Mouse (Mus musculus) midbrain, embryonic 16.5 days (tissue): ENCODE measurements around the gene H2-Eb2. TPM values are rescaled to one million over a fixed set of nuclear protein-coding genes. Genes with fewer than 3 reads are reported as not detected.
"Not testable (repeated sequence)": the region's sequence is repeated elsewhere in the genome, so short reads cannot be mapped to it uniquely, and the experiment has no call there.

ENCODE experiments used
- ATAC-seq: fragments of 200-750 bp; cut with Nextera tagmentation; 2 replicates; pipeline ENCODE4 v1.8.0; 2017; ENCODE audit warnings: moderate TSS enrichment
- H3K27ac ChIP-seq: fragments of 300-500 bp; sonication (generic); 2 replicates; pipeline ENCODE4 v1.5.1; 2014; ENCODE audit warnings: mild to moderate bottlenecking, low read length, mixed read lengths
- H3K27me3 ChIP-seq: fragments of 300-500 bp; sonication (generic); 2 replicates; pipeline ENCODE4 v1.6.1; 2014; ENCODE audit warnings: low read depth, low read length, mixed read lengths; ENCODE audit not compliant: control insufficient read depth, insufficient read depth
- H3K36me3 ChIP-seq: fragments of 300-500 bp; sonication (generic); 2 replicates; pipeline ENCODE4 v1.6.1; 2014; ENCODE audit warnings: mild to moderate bottlenecking, low read length, moderate library complexity, mixed read lengths; ENCODE audit not compliant: control insufficient read depth, insufficient read depth
- H3K4me1 ChIP-seq: fragments of 300-500 bp; sonication (generic); 2 replicates; pipeline ENCODE4 v1.6.1; 2014; ENCODE audit warnings: mild to moderate bottlenecking, low read length, mixed read lengths; ENCODE audit not compliant: control insufficient read depth, insufficient read depth
- H3K4me2 ChIP-seq: fragments of 300-500 bp; sonication (generic); 2 replicates; pipeline ENCODE4 v1.6.1; 2014; ENCODE audit warnings: mild to moderate bottlenecking, low read length, mixed read lengths
- H3K4me3 ChIP-seq: fragments of 300-500 bp; sonication (generic); 2 replicates; pipeline ENCODE4 v1.5.1; 2014; ENCODE audit warnings: low read depth, mild to moderate bottlenecking, low read length, moderate library complexity, mixed read lengths
- H3K9ac ChIP-seq: fragments of 300-500 bp; sonication (generic); 2 replicates; pipeline ENCODE4 v1.6.1; 2014; ENCODE audit warnings: low read depth, low read length, mixed read lengths
- H3K9me3 ChIP-seq: fragments of 300-500 bp; sonication (generic); replicated peaks from 2 replicates; pipeline ENCODE4 v1.6.1; 2014; ENCODE audit warnings: mild to moderate bottlenecking, low read length, mixed read lengths; ENCODE audit not compliant: control insufficient read depth, poor library complexity, severe bottlenecking
- WGBS: fragments of 180-500 bp; shearing (Covaris S2); extraction: QIAGEN DNeasy Blood & Tissue Kit; methylation state at CpG from one replicate; pipeline ENCODE4 v1.1.7; 2014; 5-methylcytosine and 5-hydroxymethylcytosine counted together
- polyA plus RNA-seq: library from polyadenylated mRNA; unstranded; fragments of >200 nt; fragmentation: Nextera tagmentation; extraction: Ambion mirVana; gene quantifications from 2 replicates; pipeline ENCODE4 v1.2.1, GENCODE M21; 2015

Gene H2-Eb2
- polyA plus RNA-seq, 1 experiment from 2014 or later, result 0.09 TPM

GRCm38 (mm10) chr17:34309683-34310385 is 15.6 kb upstream of the H2-Eb2 start:
- peak overlapping the region; percentile 77 for H3K4me2 ChIP-seq
- no peaks in the 10 kb centered on the region for H3K27me3 ChIP-seq
- H3K4me1 ChIP-seq, result 0 out of 2 replicates have a peak, but pooled peaks cover 3% of the 10 kb centered on the region
- H3K27ac ChIP-seq, result peak overlapping the region; percentile 81
- H3K36me3 ChIP-seq, result no peaks in the 10 kb centered on the region
- peak; percentile 90 for ATAC-seq
- 21% methylated on average over 38 of the region's 38 CpGs for WGBS
- peak overlapping the region; percentile 81 for H3K9ac ChIP-seq
- no peaks in the 10 kb centered on the region for H3K9me3 ChIP-seq
- H3K4me3 ChIP-seq, result peak overlapping the region; percentile 66

- WGBS, result 91% methylated on average over 3 of the region's 3 CpGs
- H3K27me3 ChIP-seq, H3K9ac ChIP-seq, ATAC-seq, H3K36me3 ChIP-seq, H3K4me2 ChIP-seq, H3K27ac ChIP-seq, H3K4me3 ChIP-seq, H3K4me1 ChIP-seq, H3K9me3 ChIP-seq: not testable (repeated sequence)
Observed at GRCm38 (mm10) chr17:34310526-34310925, 14.9 kb upstream of the H2-Eb2 start.

GRCm38 (mm10) chr17:34312185-34312584 is 13.3 kb upstream of the H2-Eb2 start:
- 77% methylated on average over 1 of the region's 1 CpGs for WGBS
- no peak for ATAC-seq
- Histone ChIP-seq H3K9ac (no peak overlapping the region), H3K27me3 (no peaks in the 10 kb centered on the region), H3K36me3 (no peaks in the 10 kb centered on the region), H3K4me1 (0 out of 2 replicates have a peak, but pooled peaks cover 3% of the 10 kb centered on the region), H3K4me3 (no peak overlapping the region), H3K4me2 (no peak overlapping the region), H3K9me3 (no peaks in the 10 kb centered on the region), H3K27ac (no peak overlapping the region)

GRCm38 (mm10) chr17:34313393-34313792 is 12.1 kb upstream of the H2-Eb2 start:
- no peak overlapping the region for H3K4me3 ChIP-seq
- no peaks in the 10 kb centered on the region for H3K9me3 ChIP-seq
- 0 out of 2 replicates have a peak, but pooled peaks cover 3% of the 10 kb centered on the region for H3K4me1 ChIP-seq
- H3K4me2 ChIP-seq, result no peak overlapping the region
- no peak for ATAC-seq
- no peaks in the 10 kb centered on the region for H3K27me3 ChIP-seq
- WGBS, result 36% methylated on average over 3 of the region's 3 CpGs
- no peaks in the 10 kb centered on the region for H3K36me3 ChIP-seq
- no peak overlapping the region for H3K9ac ChIP-seq
- no peak overlapping the region for H3K27ac ChIP-seq

GRCm38 (mm10) chr17:34314286-34314685 is 11.2 kb upstream of the H2-Eb2 start:
- Histone ChIP-seq H3K27ac (no peak overlapping the region), H3K9me3 (no peaks in the 10 kb centered on the region), H3K27me3 (no peaks in the 10 kb centered on the region), H3K9ac (no peak overlapping the region), H3K36me3 (no peaks in the 10 kb centered on the region), H3K4me3 (no peak overlapping the region), H3K4me2 (no peak overlapping the region), H3K4me1 (0 out of 2 replicates have a peak, but pooled peaks cover under 1% of the 10 kb centered on the region)
- 69% methylated on average over 9 of the region's 9 CpGs for WGBS
- no peak for ATAC-seq

DNA sequence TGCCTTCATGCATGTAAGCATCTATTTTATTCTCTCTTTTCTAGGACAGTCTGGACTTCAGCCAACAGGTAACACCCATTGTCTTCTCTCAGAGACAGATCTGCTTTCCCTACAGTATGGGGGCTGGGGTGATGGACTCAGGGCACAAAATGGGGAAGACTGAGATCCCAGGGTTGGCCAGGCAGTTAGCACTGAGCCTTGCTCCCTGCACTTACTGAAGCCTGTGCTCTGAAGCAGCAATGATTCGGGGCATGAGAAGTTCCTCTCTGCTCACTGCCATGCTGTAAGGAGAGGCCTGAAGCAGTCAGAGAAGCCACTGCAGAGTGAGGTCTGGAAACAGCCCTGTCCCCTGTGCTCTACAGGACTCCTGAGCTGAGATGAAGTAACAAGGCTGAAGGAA is 10.0 kb upstream of the H2-Eb2 start:
- Histone ChIP-seq H3K4me2 (no peak overlapping the region), H3K36me3 (no peaks in the 10 kb centered on the region), H3K27me3 (no peaks in the 10 kb centered on the region), H3K9ac (no peak overlapping the region), H3K4me3 (no peak overlapping the region), H3K9me3 (no peaks in the 10 kb centered on the region), H3K27ac (no peak overlapping the region), H3K4me1 (no peaks in the 10 kb centered on the region)
- ATAC-seq, result no peak
- WGBS, result 76% methylated on average over 1 of the region's 1 CpGs

DNA sequence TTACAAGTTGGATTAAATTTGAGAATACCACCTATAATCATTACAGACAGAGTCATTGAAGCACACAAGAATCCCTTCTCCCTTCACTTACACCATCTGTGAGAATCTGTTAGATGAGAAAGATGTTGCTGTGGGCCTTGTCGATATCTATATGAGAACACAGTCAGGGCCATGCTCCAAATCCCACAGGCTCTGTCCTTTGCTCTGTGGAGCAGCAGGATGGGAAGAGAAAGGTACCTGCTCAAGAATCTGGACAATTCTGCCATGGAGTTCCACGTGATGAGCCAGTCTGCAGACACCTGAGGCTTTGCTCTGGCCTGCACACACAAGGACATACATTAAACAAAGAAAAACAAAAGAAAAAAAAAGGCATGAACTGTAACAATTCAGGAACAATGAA is 8.8 kb upstream of the H2-Eb2 start:
- WGBS, result 81% methylated on average over 2 of the region's 2 CpGs
- no peak overlapping the region for H3K4me3 ChIP-seq
- H3K36me3 ChIP-seq, result no peaks in the 10 kb centered on the region
- H3K4me2 ChIP-seq, result no peak overlapping the region
- ATAC-seq, result no peak
- H3K9ac ChIP-seq, result no peak overlapping the region
- no peak overlapping the region for H3K27ac ChIP-seq
- H3K4me1 ChIP-seq, result no peaks in the 10 kb centered on the region
- H3K27me3 ChIP-seq, result no peaks in the 10 kb centered on the region
- no peaks in the 10 kb centered on the region for H3K9me3 ChIP-seq

DNA sequence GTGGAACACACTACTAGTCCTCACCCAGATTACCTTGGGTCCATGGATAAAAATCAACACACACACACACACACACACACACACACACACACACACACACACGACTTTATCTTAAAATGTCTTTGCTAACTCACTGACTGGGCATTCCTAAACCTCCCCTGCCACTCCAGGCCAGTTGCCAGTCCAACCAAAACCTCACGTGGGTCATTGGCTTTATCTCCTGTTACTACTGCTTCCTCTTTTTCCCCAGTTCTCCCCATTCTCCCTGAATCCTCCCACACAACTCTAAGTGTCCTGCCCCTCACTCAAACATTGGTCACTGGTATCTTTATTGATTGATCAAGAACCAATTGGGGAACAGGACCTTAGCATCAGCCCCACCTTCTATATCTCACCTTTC is 8.2 kb upstream of the H2-Eb2 start:
- H3K9me3 ChIP-seq, result no peaks in the 10 kb centered on the region
- H3K4me1 ChIP-seq, result no peaks in the 10 kb centered on the region
- no peak for ATAC-seq
- no peak overlapping the region for H3K27ac ChIP-seq
- H3K9ac ChIP-seq, result no peak overlapping the region
- no peaks in the 10 kb centered on the region for H3K36me3 ChIP-seq
- H3K27me3 ChIP-seq, result no peaks in the 10 kb centered on the region
- no peak overlapping the region for H3K4me2 ChIP-seq
- no peak overlapping the region for H3K4me3 ChIP-seq
- WGBS, result 57% methylated on average over 2 of the region's 2 CpGs

DNA sequence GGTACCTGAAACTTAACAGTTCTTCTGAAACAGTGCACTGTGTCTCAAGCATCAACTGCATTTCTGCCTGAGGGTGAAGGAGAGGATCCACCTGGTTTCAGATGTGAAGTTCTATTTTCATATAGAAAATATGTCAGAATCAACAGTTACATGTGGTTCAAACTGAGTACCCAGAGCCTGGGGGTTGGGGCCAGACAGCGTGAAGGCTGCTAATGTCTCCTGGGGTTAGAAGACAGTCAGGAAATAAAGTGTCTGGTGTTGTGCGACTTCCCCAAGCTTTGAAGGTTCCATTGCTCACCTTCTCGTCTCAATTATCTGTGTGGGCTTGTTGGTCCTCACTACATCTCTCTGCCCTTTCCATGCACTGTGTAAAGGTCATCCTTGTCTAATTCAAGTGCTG is 908 bp downstream of the H2-Eb2 start:
- H3K9me3 ChIP-seq, result no peaks in the 10 kb centered on the region
- ATAC-seq, result no peak
- no peak overlapping the region for H3K9ac ChIP-seq
- H3K27me3 ChIP-seq, result no peaks in the 10 kb centered on the region
- H3K27ac ChIP-seq, result no peak overlapping the region
- no peaks in the 10 kb centered on the region for H3K4me1 ChIP-seq
- 82% methylated on average over 3 of the region's 3 CpGs for WGBS
- H3K4me3 ChIP-seq, result no peak overlapping the region
- no peak overlapping the region for H3K4me2 ChIP-seq
- no peaks in the 10 kb centered on the region for H3K36me3 ChIP-seq
